Mouse (Mus musculus) embryonic fibroblast, embryonic 13.5 days (primary cell): Measurements from ENCODE around the gene Tbxa2r. TPM values are rescaled to one million over a fixed set of nuclear protein-coding genes. Genes with fewer than 3 reads are reported as not detected.

Experiments
- H3K27ac ChIP-seq: 2 replicates; pipeline ENCODE4 v1.5.1; 2012; ENCODE audit warnings: low read length, control low read depth, inconsistent platforms; ENCODE audit not compliant: insufficient read depth
- H3K4me1 ChIP-seq: 2 replicates; pipeline ENCODE4 v1.6.1; 2011; ENCODE audit warnings: low read length; ENCODE audit not compliant: control insufficient read depth, insufficient read depth
- H3K4me3 ChIP-seq: 2 replicates; pipeline ENCODE4 v1.5.1; 2011; ENCODE audit warnings: mild to moderate bottlenecking, control low read depth, low read length; ENCODE audit not compliant: insufficient read depth
- CTCF ChIP-seq: IDR thresholded peaks from 2 replicates; pipeline ENCODE4 v1.5.1; 2011; ENCODE audit warnings: mild to moderate bottlenecking, control low read depth, low read length, moderate library complexity, borderline replicate concordance; ENCODE audit not compliant: insufficient read depth
- POLR2A ChIP-seq: IDR thresholded peaks from 2 replicates; pipeline ENCODE4 v1.6.1; 2011; ENCODE audit warnings: low read depth, mild to moderate bottlenecking, control low read depth, low read length, moderate library complexity
- polyA plus RNA-seq: library from polyadenylated mRNA; stranded (reverse); fragments of >200 nt; gene quantifications from 2 replicates; pipeline ENCODE4 v1.2.4, GENCODE M21; 2011; ENCODE audit warnings: low read depth; ENCODE audit not compliant: missing spikeins, insufficient read length

Gene Tbxa2r
- polyA plus RNA-seq, 1 experiment, result 7.4 TPM

- TF ChIP-seq CTCF, result no peak
- no peak for TF ChIP-seq POLR2A
- no peak overlapping the region for H3K4me3 ChIP-seq
- no peak overlapping the region for H3K27ac ChIP-seq
- H3K4me1 ChIP-seq, result peaks cover 5% of the 10 kb centered on the region; the same call in 1 of the 2 replicates
These were observed 37.7 kb upstream of the Tbxa2r start for GRCm38 (mm10) chr10:81290698-81291460.

- no peak for TF ChIP-seq CTCF
- H3K27ac ChIP-seq, result no peak within 1 kb of the TSS
- no peak within 1 kb of the TSS for H3K4me3 ChIP-seq
- peaks cover 5% of the 10 kb centered on the region; the same call in 1 of the 2 replicates for H3K4me1 ChIP-seq
These were observed 36.9 kb upstream of the Tbxa2r start, which contains the start of gene Tjp3 for GRCm38 (mm10) chr10:81291511-81292104. Gene Tjp3, minus strand, starts transcription at chr10:81291581.

GRCm38 (mm10) chr10:81292554-81293333 lies 35.8 kb upstream of the Tbxa2r start, which contains the start of gene Pip5k1c:
Gene Pip5k1c, plus strand, starts transcription at chr10:81292963.
- peak; percentile 89 for TF ChIP-seq CTCF
- TF ChIP-seq POLR2A, result peak; percentile 84
- peaks cover 5% of the 10 kb centered on the region; the same call in 1 of the 2 replicates for H3K4me1 ChIP-seq
- H3K27ac ChIP-seq, result no peak within 1 kb of the TSS
- peak within 1 kb of the TSS; percentile 62 for H3K4me3 ChIP-seq

- H3K4me3 ChIP-seq, result peak overlapping the region; percentile 62
- no peak overlapping the region for H3K27ac ChIP-seq
- no peak for TF ChIP-seq CTCF
- TF ChIP-seq POLR2A, result no peak
- peaks cover 5% of the 10 kb centered on the region; the same call in 1 of the 2 replicates for H3K4me1 ChIP-seq
These were observed 35.0 kb upstream of the Tbxa2r start for GRCm38 (mm10) chr10:81293334-81294030.

- Histone ChIP-seq H3K27ac (no peak overlapping the region), H3K4me1 (peaks cover 5% of the 10 kb centered on the region; the same call in 1 of the 2 replicates), H3K4me3 (peak overlapping the region; percentile 62)
- TF ChIP-seq POLR2A, result no peak
- no peak for TF ChIP-seq CTCF
These were observed 34.1 kb upstream of the Tbxa2r start for GRCm38 (mm10) chr10:81294442-81294841.

- no peak for TF ChIP-seq CTCF
- TF ChIP-seq POLR2A, result no peak
- no peak overlapping the region for H3K27ac ChIP-seq
- H3K4me1 ChIP-seq, result peaks cover 5% of the 10 kb centered on the region; the same call in 1 of the 2 replicates
- no peak overlapping the region for H3K4me3 ChIP-seq
These were observed 33.3 kb upstream of the Tbxa2r start for GRCm38 (mm10) chr10:81295185-81295584.

- Histone ChIP-seq H3K4me1 (peaks cover 5% of the 10 kb centered on the region; the same call in 1 of the 2 replicates), H3K27ac (no peak overlapping the region), H3K4me3 (no peak overlapping the region)
- TF ChIP-seq POLR2A (no peak), CTCF (no peak)
These were observed 31.3 kb upstream of the Tbxa2r start for GRCm38 (mm10) chr10:81297246-81297645.

- no peak overlapping the region for H3K4me3 ChIP-seq
- peaks cover 8% of the 10 kb centered on the region; the same call in 1 of the 2 replicates for H3K4me1 ChIP-seq
- no peak for TF ChIP-seq CTCF
- H3K27ac ChIP-seq, result no peak overlapping the region
These were observed 30.7 kb upstream of the Tbxa2r start for GRCm38 (mm10) chr10:81297845-81298244.
